Mouse (Mus musculus) midbrain, embryonic 13.5 days (tissue): ENCODE measurements around the gene Cmtm1. TPM values are rescaled to one million over a fixed set of nuclear protein-coding genes. Genes with fewer than 3 reads are reported as not detected.
"Not testable (repeated sequence)": the region's sequence is repeated elsewhere in the genome, so short reads cannot be mapped to it uniquely, and the experiment has no call there.

Experiments
- ATAC-seq: fragments of 200-750 bp; cut with Nextera tagmentation; 2 replicates; pipeline ENCODE4 v1.8.0; 2017; ENCODE audit warnings: mild to moderate bottlenecking, moderate TSS enrichment, moderate library complexity
- H3K27ac ChIP-seq: fragments of 300-500 bp; sonication (generic); 2 replicates; pipeline ENCODE4 v1.5.1; 2015; ENCODE audit warnings: inconsistent platforms, mild to moderate bottlenecking, moderate library complexity
- H3K27me3 ChIP-seq: fragments of 300-500 bp; sonication (generic); 2 replicates; pipeline ENCODE4 v1.6.1; 2015; ENCODE audit warnings: mild to moderate bottlenecking, inconsistent platforms
- H3K36me3 ChIP-seq: fragments of 300-500 bp; sonication (generic); 2 replicates; pipeline ENCODE4 v1.6.1; 2015; ENCODE audit warnings: mild to moderate bottlenecking, inconsistent platforms
- H3K4me1 ChIP-seq: fragments of 300-500 bp; sonication (generic); replicated peaks from 2 replicates; pipeline ENCODE4 v1.6.1; 2015; ENCODE audit warnings: inconsistent platforms
- H3K4me2 ChIP-seq: fragments of 300-500 bp; sonication (generic); replicated peaks from 2 replicates; pipeline ENCODE4 v1.6.1; 2015; ENCODE audit warnings: moderate library complexity, mild to moderate bottlenecking, inconsistent platforms
- H3K4me3 ChIP-seq: fragments of 300-500 bp; sonication (generic); replicated peaks from 2 replicates; pipeline ENCODE4 v1.5.1; 2015; ENCODE audit warnings: mild to moderate bottlenecking, inconsistent platforms
- H3K9ac ChIP-seq: fragments of 300-500 bp; sonication (generic); replicated peaks from 2 replicates; pipeline ENCODE4 v1.6.1; 2015; ENCODE audit warnings: mild to moderate bottlenecking, inconsistent platforms
- H3K9me3 ChIP-seq: fragments of 300-500 bp; sonication (generic); 2 replicates; pipeline ENCODE4 v1.6.1; 2016; ENCODE audit warnings: mild to moderate bottlenecking, inconsistent platforms
- WGBS: fragments of 180-500 bp; shearing (Covaris S2); methylation state at CpG from one replicate; pipeline ENCODE4 v1.1.7; 2015; 5-methylcytosine and 5-hydroxymethylcytosine counted together
- polyA plus RNA-seq: library from polyadenylated mRNA; unstranded; fragments of >200 nt; fragmentation: Nextera tagmentation; extraction: Ambion mirVana; gene quantifications from 2 replicates; pipeline ENCODE4 v1.2.1, GENCODE M21; 2015

The Cmtm1 gene
- polyA plus RNA-seq: not detected in 2 replicates

DNA sequence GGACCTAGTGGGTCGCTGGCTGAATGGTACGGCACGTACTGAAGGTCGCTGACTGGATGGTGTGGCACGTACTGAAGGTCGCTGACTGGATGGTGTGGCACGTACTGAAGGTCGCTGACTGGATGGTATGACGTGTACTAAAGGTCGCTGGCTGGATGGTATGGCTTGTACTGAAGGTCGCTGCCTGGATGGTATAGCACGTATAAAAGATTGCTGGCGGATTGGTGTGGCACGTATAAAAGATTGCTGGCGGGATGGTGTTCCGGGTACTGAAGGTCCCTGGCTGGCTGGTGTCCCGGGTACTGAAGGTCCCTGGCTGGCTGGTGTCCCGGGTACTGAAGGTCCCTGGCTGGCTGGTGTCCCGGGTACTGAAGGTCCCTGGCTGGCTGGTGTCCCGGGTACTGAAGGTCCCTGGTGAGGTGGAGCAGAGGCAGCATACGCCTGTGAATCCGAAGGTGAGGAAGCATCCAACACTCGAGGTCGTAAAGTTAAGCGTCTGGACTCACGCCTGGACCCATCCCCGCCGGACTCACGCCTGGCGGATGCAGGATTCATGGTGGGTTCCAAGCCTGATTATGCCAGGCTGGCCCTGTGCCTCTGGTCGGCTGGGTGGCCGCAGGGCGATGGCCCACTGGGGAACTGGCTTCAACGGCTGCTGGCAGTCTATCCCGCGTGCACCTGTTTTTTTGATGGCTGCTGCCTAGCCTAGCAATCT, at the start of gene Cmtm1, which contains the start of gene Gm45711:
Gene Cmtm1 (minus strand): TSS at position 705 of the 715 bp plus-strand sequence.
Gene Gm45711 (minus strand): TSS at position 641 of the 715 bp plus-strand sequence.
- WGBS: 86% methylated on average over 36 of the region's 36 CpGs
- H3K27ac ChIP-seq, ATAC-seq, H3K27me3 ChIP-seq, H3K4me3 ChIP-seq, H3K9me3 ChIP-seq, H3K9ac ChIP-seq, H3K36me3 ChIP-seq, H3K4me2 ChIP-seq, H3K4me1 ChIP-seq: not testable (repeated sequence)

DNA sequence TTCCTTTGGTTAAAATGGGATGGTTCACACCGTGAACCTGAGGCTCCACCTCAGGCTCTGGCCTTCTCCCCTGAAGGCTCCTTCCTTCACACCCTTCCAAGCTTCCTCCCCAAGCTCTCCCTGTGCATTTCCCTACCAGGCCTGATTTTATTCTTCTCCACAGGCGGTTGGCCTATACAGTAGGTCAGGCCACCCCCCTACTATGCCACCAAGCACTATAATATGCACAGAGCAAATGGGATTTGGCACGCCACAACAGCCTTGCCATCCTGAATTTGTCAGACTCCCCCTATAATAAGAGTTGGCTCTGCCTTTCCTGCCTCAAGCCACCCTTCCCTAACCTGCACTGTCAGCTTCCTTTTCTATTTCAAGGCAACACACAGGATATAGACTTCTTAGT, 48.7 kb upstream of the Cmtm1 start:
- H3K4me3 ChIP-seq: no peak overlapping the region
- H3K36me3 ChIP-seq: peaks cover 18% of the 10 kb centered on the region
- 53% methylated on average over 3 of the region's 3 CpGs for WGBS
- H3K27me3 ChIP-seq: no peaks in the 10 kb centered on the region
- H3K4me2 ChIP-seq: no peak overlapping the region
- H3K9me3 ChIP-seq: no peaks in the 10 kb centered on the region
- H3K27ac ChIP-seq: no peak overlapping the region
- H3K4me1 ChIP-seq: peaks cover 18% of the 10 kb centered on the region
- 0 out of 2 replicates have a peak, but pooled peaks have one; percentile 25 for ATAC-seq
- no peak overlapping the region for H3K9ac ChIP-seq

DNA sequence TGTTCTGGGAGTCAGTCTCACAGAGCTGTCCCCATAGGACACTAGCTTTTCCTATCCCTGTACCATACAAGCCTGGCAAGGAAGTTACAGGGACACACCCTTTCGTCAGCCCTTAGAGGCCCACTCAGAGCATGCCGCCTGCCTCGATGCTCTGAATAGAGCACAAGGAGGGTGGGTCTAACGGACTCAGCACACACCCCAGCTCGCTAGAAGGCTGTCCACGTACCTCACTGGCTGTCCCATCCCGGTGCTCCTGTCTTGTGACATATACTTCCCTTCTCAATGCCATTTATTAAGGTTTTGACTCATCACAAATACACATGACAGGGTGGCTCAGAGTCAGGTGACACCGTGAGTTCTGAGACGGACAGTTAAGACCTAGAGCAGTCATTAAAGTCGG, 44.6 kb upstream of the Cmtm1 start:
- Histone ChIP-seq H3K4me2 (no peak overlapping the region), H3K9me3 (no peaks in the 10 kb centered on the region), H3K4me1 (peaks cover 25% of the 10 kb centered on the region), H3K36me3 (peaks cover 21% of the 10 kb centered on the region), H3K27ac (no peak overlapping the region), H3K27me3 (no peaks in the 10 kb centered on the region), H3K9ac (no peak overlapping the region), H3K4me3 (no peak overlapping the region)
- WGBS: 93% methylated on average over 10 of the region's 10 CpGs
- ATAC-seq: no peak

DNA sequence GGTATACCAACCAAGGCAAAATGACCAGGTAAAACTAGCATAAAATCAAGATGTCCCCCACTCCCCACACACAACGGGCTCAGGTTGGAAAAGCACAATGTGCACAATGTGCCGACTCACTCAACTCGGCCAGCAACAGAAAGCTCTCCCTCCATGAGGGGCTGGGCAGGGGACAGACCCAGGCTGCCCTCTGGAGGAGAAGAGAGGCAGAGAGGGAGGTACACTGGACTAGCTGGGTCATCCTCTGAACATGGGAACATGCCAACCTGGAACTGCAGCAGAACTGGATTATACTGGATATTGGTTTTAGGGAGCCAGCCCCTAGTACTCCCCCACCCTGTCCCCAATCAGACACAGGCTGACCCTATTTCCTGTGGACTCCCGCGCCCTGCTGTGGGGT, 43.2 kb upstream of the Cmtm1 start:
- 59% methylated on average over 5 of the region's 5 CpGs for WGBS
- H3K9ac ChIP-seq: no peak overlapping the region
- H3K27me3 ChIP-seq: no peaks in the 10 kb centered on the region
- H3K9me3 ChIP-seq: no peaks in the 10 kb centered on the region
- peaks cover 21% of the 10 kb centered on the region for H3K36me3 ChIP-seq
- H3K4me3 ChIP-seq: no peak overlapping the region
- peaks cover 14% of the 10 kb centered on the region for H3K4me1 ChIP-seq
- ATAC-seq: peak; percentile 81
- no peak overlapping the region for H3K4me2 ChIP-seq
- H3K27ac ChIP-seq: peak overlapping the region; percentile 25; the same call in 1 of the 2 replicates

DNA sequence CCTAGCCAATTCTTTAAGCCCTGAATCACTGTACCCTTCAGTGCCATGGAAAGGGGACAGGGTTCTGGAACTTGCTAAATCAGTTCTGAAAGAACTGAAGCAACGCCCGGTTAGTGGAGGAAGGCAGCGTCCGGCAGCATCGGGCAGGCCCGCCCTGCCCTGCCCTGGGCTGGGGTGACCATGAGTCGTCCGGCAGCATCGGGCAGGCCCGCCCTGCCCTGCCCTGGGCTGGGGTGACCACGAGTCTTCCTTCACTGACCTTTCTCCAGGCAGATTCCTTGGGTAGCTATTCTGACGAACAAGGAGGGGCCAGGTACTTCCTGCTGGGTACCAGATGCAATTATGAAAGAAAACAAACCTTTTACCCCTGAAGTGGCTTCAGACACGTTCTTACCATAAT, 40.1 kb upstream of the Cmtm1 start:
- Histone ChIP-seq H3K27me3 (no peaks in the 10 kb centered on the region), H3K9me3 (no peaks in the 10 kb centered on the region), H3K36me3 (peaks cover 25% of the 10 kb centered on the region), H3K9ac (no peak overlapping the region), H3K4me2 (no peak overlapping the region), H3K4me3 (no peak overlapping the region), H3K4me1 (peaks cover 14% of the 10 kb centered on the region), H3K27ac (no peak overlapping the region)
- no peak for ATAC-seq
- 91% methylated on average over 13 of the region's 13 CpGs for WGBS

DNA sequence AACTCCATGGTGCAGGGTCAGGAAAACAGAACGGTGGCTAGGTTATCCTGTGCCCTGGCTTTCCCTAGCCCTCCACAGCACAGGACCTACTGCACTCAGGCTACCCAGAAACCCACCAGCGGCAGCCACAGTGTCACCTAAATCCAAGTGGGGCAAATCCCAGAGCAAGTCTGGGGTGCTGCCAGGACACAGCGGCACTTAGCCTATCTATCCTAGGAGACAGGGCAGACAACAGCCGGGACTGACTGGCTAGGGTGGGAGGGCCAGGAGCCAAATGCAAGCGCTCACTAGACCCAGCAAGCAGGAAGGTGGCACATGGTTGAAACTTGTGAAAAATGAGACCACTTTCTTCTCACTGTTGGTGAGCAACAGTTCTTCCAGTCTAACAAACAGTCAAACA, 39.0 kb upstream of the Cmtm1 start:
- Histone ChIP-seq H3K4me1 (peaks cover 14% of the 10 kb centered on the region), H3K9me3 (no peaks in the 10 kb centered on the region), H3K27ac (no peak overlapping the region), H3K9ac (no peak overlapping the region), H3K36me3 (peaks cover 15% of the 10 kb centered on the region; the same call in 1 of the 2 replicates), H3K4me3 (no peak overlapping the region), H3K27me3 (no peaks in the 10 kb centered on the region), H3K4me2 (no peak overlapping the region)
- 89% methylated on average over 5 of the region's 5 CpGs for WGBS
- no peak for ATAC-seq

DNA sequence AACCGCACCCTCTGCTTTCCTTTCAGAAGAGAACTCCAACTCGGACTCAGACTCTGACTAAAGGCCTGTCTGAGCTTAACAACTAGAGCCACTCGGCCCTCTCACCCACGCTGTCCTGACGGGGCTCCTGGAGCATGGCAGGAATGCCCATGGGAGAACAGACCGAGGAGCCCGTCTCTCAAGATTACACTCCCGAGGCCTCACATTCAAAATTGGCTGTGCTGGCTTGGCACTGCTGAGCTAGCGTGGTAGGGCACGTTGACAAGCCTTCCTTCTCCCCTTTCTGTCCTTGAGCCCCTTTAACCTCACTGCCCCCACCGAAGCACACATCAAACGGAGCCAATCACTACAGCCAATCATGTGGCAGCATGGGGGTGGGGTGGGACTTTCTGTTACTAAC, 36.8 kb upstream of the Cmtm1 start:
- H3K4me1 ChIP-seq: no peaks in the 10 kb centered on the region
- no peak for ATAC-seq
- H3K4me2 ChIP-seq: no peak overlapping the region
- H3K36me3 ChIP-seq: peaks cover 15% of the 10 kb centered on the region; the same call in 1 of the 2 replicates
- H3K27me3 ChIP-seq: no peaks in the 10 kb centered on the region
- WGBS: 55% methylated on average over 12 of the region's 12 CpGs
- H3K4me3 ChIP-seq: no peak overlapping the region
- H3K27ac ChIP-seq: no peak overlapping the region
- no peak overlapping the region for H3K9ac ChIP-seq
- H3K9me3 ChIP-seq: no peaks in the 10 kb centered on the region

DNA sequence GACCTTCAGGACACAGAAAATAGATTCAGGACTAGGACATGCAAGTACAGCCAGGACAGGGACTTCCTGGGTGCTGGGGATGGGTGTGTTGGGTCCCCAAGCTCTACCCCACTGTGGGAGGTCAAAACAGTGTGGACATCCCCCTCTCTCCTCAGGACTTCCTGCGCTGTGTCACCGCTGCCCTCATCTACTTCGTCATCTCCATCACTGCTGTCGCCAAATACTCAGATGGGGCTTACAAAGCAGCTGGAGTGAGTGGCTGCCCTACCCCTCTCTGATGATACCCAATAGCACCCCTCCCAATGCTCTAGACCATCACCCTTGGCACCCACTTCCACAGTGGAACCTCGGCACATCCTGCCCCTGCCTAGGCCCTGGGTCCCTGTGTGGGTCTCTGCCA, 34.7 kb upstream of the Cmtm1 start:
- H3K9me3 ChIP-seq: no peaks in the 10 kb centered on the region
- no peaks in the 10 kb centered on the region for H3K27me3 ChIP-seq
- no peak overlapping the region for H3K27ac ChIP-seq
- 90% methylated on average over 5 of the region's 5 CpGs for WGBS
- H3K36me3 ChIP-seq: peaks cover 13% of the 10 kb centered on the region; the same call in 1 of the 2 replicates
- H3K9ac ChIP-seq: no peak overlapping the region
- H3K4me1 ChIP-seq: peaks cover 16% of the 10 kb centered on the region
- H3K4me2 ChIP-seq: no peak overlapping the region
- H3K4me3 ChIP-seq: no peak overlapping the region
- ATAC-seq: no peak

DNA sequence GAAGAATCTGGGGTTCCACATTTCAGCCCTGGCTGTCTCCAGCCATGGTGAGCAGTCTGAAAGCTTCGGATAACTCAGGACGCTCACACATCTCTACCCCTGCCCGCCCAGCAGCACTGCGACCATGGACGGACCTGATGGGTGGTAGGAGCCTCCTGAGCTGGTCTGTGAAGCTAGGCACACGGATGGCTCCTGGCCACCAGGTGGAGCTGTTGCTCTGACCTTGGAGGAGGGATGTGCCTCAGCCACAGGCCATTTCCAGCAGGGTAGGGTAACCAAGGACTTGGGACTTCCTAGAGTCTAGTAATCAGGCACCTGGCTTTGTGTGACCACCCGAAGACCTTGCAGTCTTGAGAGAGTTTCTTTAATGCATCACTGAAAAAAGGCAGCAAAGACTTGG, 34.0 kb upstream of the Cmtm1 start:
- Histone ChIP-seq H3K4me1 (peaks cover 19% of the 10 kb centered on the region), H3K9ac (no peak overlapping the region), H3K36me3 (peaks cover 13% of the 10 kb centered on the region; the same call in 1 of the 2 replicates), H3K27ac (no peak overlapping the region), H3K4me3 (no peak overlapping the region), H3K9me3 (no peaks in the 10 kb centered on the region), H3K4me2 (no peak overlapping the region), H3K27me3 (no peaks in the 10 kb centered on the region)
- 12% methylated on average over 7 of the region's 7 CpGs for WGBS
- peak; percentile 51 for ATAC-seq

DNA sequence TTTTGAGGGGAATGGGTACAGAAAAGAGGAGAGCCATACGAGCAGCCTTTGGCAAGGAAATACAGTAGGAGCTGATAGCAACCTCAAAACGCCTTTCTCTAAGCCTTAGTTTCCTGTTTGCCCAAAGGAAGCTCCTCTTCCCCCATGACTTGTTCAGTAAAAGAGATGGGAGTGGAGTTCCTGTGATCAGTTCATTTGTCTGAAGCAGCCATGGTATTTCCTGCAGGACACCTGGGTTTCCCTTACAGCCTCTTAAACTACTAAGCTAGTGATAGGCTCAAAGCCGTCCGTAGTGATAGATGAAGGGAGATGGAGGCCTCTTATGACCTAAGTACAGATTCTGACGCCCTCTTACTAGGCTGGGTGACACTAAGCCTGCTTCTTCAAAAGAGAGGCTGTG, 32.5 kb upstream of the Cmtm1 start:
- Histone ChIP-seq H3K36me3 (0 out of 2 replicates have a peak, but pooled peaks cover 8% of the 10 kb centered on the region), H3K27me3 (no peaks in the 10 kb centered on the region), H3K9ac (no peak overlapping the region), H3K4me2 (no peak overlapping the region), H3K4me3 (no peak overlapping the region), H3K9me3 (no peaks in the 10 kb centered on the region), H3K27ac (no peak overlapping the region), H3K4me1 (peaks cover 19% of the 10 kb centered on the region)
- ATAC-seq: no peak
- WGBS: 87% methylated on average over 5 of the region's 5 CpGs

DNA sequence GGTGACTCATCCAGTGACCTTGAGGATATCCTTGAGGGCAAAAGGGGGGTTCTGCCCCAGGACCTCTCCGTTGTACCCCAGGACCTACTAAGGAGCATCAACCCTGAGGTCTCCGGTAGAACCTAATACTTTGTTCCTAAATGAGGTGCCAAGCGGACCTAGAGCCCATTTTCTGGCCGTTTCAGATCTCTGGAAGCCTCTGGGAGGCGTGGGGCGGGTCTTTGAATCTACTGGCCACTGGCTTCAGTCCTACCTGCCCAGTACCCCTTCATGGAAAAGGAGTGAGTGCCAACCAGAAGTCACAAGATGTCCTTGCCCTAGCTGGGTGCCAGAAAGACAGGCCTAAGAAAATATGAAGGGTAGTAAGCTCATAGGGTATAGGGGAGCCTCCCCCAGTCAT, 31.7 kb upstream of the Cmtm1 start:
- Histone ChIP-seq H3K36me3 (0 out of 2 replicates have a peak, but pooled peaks cover 6% of the 10 kb centered on the region), H3K9me3 (no peaks in the 10 kb centered on the region), H3K27ac (no peak overlapping the region), H3K27me3 (no peaks in the 10 kb centered on the region), H3K4me1 (peaks cover 19% of the 10 kb centered on the region), H3K9ac (no peak overlapping the region), H3K4me2 (peak overlapping the region; percentile 84), H3K4me3 (peak overlapping the region; percentile 61; the same call in 1 of the 2 replicates)
- WGBS: 56% methylated on average over 6 of the region's 6 CpGs
- ATAC-seq: no peak; the same call in 1 of the 2 replicates

DNA sequence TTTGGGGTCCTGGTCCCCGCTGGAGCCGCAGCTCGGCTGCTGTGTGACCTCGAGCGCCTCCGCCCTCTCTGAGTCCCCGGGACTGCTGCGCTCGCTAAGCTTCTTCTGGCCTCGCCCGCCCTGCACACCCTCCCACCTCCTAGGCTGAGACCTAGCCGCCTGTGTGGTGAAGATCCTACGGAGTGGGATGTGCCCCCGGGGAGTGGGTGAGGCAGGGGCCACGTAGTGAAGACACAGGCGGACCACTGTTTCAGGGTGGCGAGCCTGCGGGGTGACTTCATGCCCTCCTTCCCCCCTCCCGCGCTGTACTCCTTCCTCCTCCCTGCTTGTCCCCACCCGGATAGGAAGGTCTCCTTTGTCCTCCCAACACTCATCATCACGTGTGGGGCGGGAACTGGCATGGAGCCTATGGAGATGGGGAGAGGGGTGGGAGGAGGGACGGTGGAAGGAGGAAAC, 31.2 kb upstream of the Cmtm1 start:
- H3K4me3 ChIP-seq: peak overlapping the region; percentile 61
- WGBS: 1% methylated on average over 24 of the region's 24 CpGs

More for the DNA sequence above, 31.2 kb upstream of the Cmtm1 start:
- H3K36me3 ChIP-seq: 0 out of 2 replicates have a peak, but pooled peaks cover 3% of the 10 kb centered on the region
- H3K27ac ChIP-seq: peak overlapping the region; percentile 44
- peak; percentile 75 for ATAC-seq
- peak overlapping the region; percentile 84 for H3K4me2 ChIP-seq
- H3K9me3 ChIP-seq: no peaks in the 10 kb centered on the region
- H3K9ac ChIP-seq: peak overlapping the region; percentile 77
- H3K27me3 ChIP-seq: no peaks in the 10 kb centered on the region
- peaks cover 19% of the 10 kb centered on the region for H3K4me1 ChIP-seq
